Mouse (Mus musculus) cortical plate, adult 2 months (tissue): Measurements from ENCODE around the gene Lnx1. TPM values are rescaled to one million over a fixed set of nuclear protein-coding genes. Genes with fewer than 3 reads are reported as not detected.
A peak's percentile ranks its signal among the peaks of the same experiment; 100 is the strongest.

Source experiments
- H3K27ac ChIP-seq: fragments of 200-500 bp; 2 replicates; pipeline ENCODE4 v1.5.1; 2012; ENCODE audit warnings: low read length, control low read depth, inconsistent platforms; ENCODE audit not compliant: insufficient read depth
- H3K4me1 ChIP-seq: fragments of 200-500 bp; 2 replicates; pipeline ENCODE4 v1.6.1; 2011; ENCODE audit warnings: low read length; ENCODE audit not compliant: control insufficient read depth, insufficient read depth
- H3K4me3 ChIP-seq: fragments of 200-500 bp; 2 replicates; pipeline ENCODE4 v1.5.1; 2011; ENCODE audit warnings: mild to moderate bottlenecking, low read length, control low read depth; ENCODE audit not compliant: insufficient read depth
- CTCF ChIP-seq: fragments of 200-500 bp; IDR thresholded peaks from 2 replicates; pipeline ENCODE4 v1.5.1; 2011; ENCODE audit warnings: mild to moderate bottlenecking, control low read depth, low read length; ENCODE audit not compliant: insufficient read depth; ENCODE audit errors: extremely low read depth
- POLR2A ChIP-seq: fragments of 200-500 bp; IDR thresholded peaks from 2 replicates; pipeline ENCODE4 v1.6.1; 2011; ENCODE audit warnings: mild to moderate bottlenecking, low read length, control low read depth; ENCODE audit not compliant: insufficient read depth; ENCODE audit errors: extremely low read depth
- polyA plus RNA-seq: library from polyadenylated mRNA; depleted of rRNA; stranded (reverse); fragments of >200 nt; gene quantifications from 2 replicates; pipeline ENCODE4 v1.2.3, GENCODE M21; 2012

Lnx1 gene
- polyA plus RNA-seq, 1 experiment, result 38.1 TPM

- TF ChIP-seq POLR2A (no peak), CTCF (no peak)
- H3K27ac ChIP-seq, result no peak overlapping the region
These were observed 20.0 kb downstream of the Lnx1 start for GRCm38 (mm10) chr5:74682735-74683134.

GRCm38 (mm10) chr5:74679631-74680030, 23.1 kb downstream of the Lnx1 start:
- H3K4me1 ChIP-seq, result no peaks in the 10 kb centered on the region; the same call in 1 of the 2 replicates
- TF ChIP-seq POLR2A, result no peak
- no peak for TF ChIP-seq CTCF
- H3K27ac ChIP-seq, result no peak overlapping the region
- H3K4me3 ChIP-seq, result no peak overlapping the region

More at GRCm38 (mm10) chr5:74682735-74683134, 20.0 kb downstream of the Lnx1 start:
- Histone ChIP-seq H3K4me1 (no peaks in the 10 kb centered on the region), H3K4me3 (no peak overlapping the region)

GRCm38 (mm10) chr5:74678693-74679092, 24.0 kb downstream of the Lnx1 start:
- TF ChIP-seq POLR2A, result no peak
- TF ChIP-seq CTCF, result no peak
- Histone ChIP-seq H3K4me3 (no peak overlapping the region), H3K4me1 (no peaks in the 10 kb centered on the region; the same call in 1 of the 2 replicates), H3K27ac (no peak overlapping the region)

GRCm38 (mm10) chr5:74677399-74678338, 25.0 kb downstream of the Lnx1 start:
- peak overlapping the region; percentile 65 for H3K4me3 ChIP-seq
- TF ChIP-seq CTCF (no peak), POLR2A (peak; percentile 99)
- no peaks in the 10 kb centered on the region; the same call in 1 of the 2 replicates for H3K4me1 ChIP-seq
- no peak overlapping the region for H3K27ac ChIP-seq

GRCm38 (mm10) chr5:74672556-74672955, 30.2 kb downstream of the Lnx1 start:
- Histone ChIP-seq H3K4me1 (no peaks in the 10 kb centered on the region; the same call in 1 of the 2 replicates), H3K4me3 (no peak overlapping the region), H3K27ac (no peak overlapping the region)
- TF ChIP-seq CTCF, result no peak
- TF ChIP-seq POLR2A, result no peak

GRCm38 (mm10) chr5:74670877-74671276, 31.8 kb downstream of the Lnx1 start:
- H3K27ac ChIP-seq, result no peak overlapping the region
- no peaks in the 10 kb centered on the region; the same call in 1 of the 2 replicates for H3K4me1 ChIP-seq
- H3K4me3 ChIP-seq, result no peak overlapping the region
- TF ChIP-seq POLR2A, result no peak
- no peak for TF ChIP-seq CTCF

- Histone ChIP-seq H3K27ac (no peak overlapping the region), H3K4me3 (no peak overlapping the region), H3K4me1 (no peaks in the 10 kb centered on the region)
- TF ChIP-seq POLR2A, result no peak
- no peak for TF ChIP-seq CTCF
These were observed 32.8 kb downstream of the Lnx1 start for GRCm38 (mm10) chr5:74669925-74670324.

GRCm38 (mm10) chr5:74668956-74669355, 33.8 kb downstream of the Lnx1 start:
- H3K4me3 ChIP-seq, result no peak overlapping the region
- H3K4me1 ChIP-seq, result no peaks in the 10 kb centered on the region
- H3K27ac ChIP-seq, result no peak overlapping the region
- TF ChIP-seq POLR2A (no peak), CTCF (no peak)

- TF ChIP-seq POLR2A, result no peak
- no peak for TF ChIP-seq CTCF
- Histone ChIP-seq H3K27ac (no peak overlapping the region), H3K4me3 (no peak overlapping the region), H3K4me1 (no peaks in the 10 kb centered on the region)
These were observed 40.1 kb downstream of the Lnx1 start for GRCm38 (mm10) chr5:74662618-74663017.
